Mouse (Mus musculus): ENCODE results near the gene Nupl1.

- TF ChIP-seq CTCF (IDR thresholded peaks at IDR 0.05; ENCODE audit: low read depth, low read length) (no peak), POLR2A (IDR thresholded peaks at IDR 0.05; ENCODE audit: extremely low read depth, insufficient read depth, low read length) (no peak)
Observed at GRCm38 (mm10) chr14:60176891-60177613, 74.2 kb downstream of the Nupl1 start.
